In genomic region chr5:148741267-148742004, GRCm38 (mm10) we compare ENCODE assay signal across 10 mouse cellular contexts.
DNase-seq lines count a peak whose midpoint lies in the region; ATAC-seq and TF ChIP-seq lines count a peak whose summit lies in the region.
"Had no signal": no experiment of that assay in that cellular context is flagged by ENCODE, and none has a peak within 500 bp of the region (broad histone marks: within the 10 kb centered on the region; RNA-seq: fewer than 3 reads in every experiment).

No protein-coding gene starts in this region.

- no peak overlapping the region for H3K4me2 ChIP-seq in heart, embryonic 11.5 days
- peak overlapping the region; percentile 90 for H3K4me2 ChIP-seq in CH12.LX (ENCODE audit: insufficient read depth, low read depth, poor library complexity, severe bottlenecking)
- H3K4me2 ChIP-seq: embryonic facial prominence, embryonic 12.5 days had no signal

- H3K36me3 ChIP-seq in heart, embryonic 11.5 days (ENCODE audit: control insufficient read depth, insufficient read depth, low read length) = no peaks in the 10 kb centered on the region
- peaks cover 0 to 14% of the 10 kb centered on the region in 2 experiments for H3K36me3 ChIP-seq in CH12.LX (replicated peaks in 1 of 2; ENCODE audit: control insufficient read depth in 1 of 2, insufficient read depth in 1 of 2, low read length in 1 of 2)
- H3K36me3 ChIP-seq: embryonic facial prominence, embryonic 12.5 days had no signal

- H3K9ac ChIP-seq in heart, embryonic 11.5 days (ENCODE audit: low read depth, low read length) = no peak overlapping the region
- peak overlapping the region; percentile 55 for H3K9ac ChIP-seq in CH12.LX (ENCODE audit: insufficient read depth, low read depth)
- H3K9ac ChIP-seq: embryonic facial prominence, embryonic 12.5 days had no signal

- H3K27ac ChIP-seq in heart, embryonic 11.5 days (ENCODE audit: low read depth, low read length) = no peak overlapping the region
- H3K27ac ChIP-seq in CH12.LX (ENCODE audit: insufficient read depth, low read depth) = peak overlapping the region; percentile 92
- H3K27ac ChIP-seq: embryonic facial prominence, embryonic 12.5 days had no signal

- no peak for TF ChIP-seq RAD21 in CH12.LX (IDR thresholded peaks at IDR 0.05; ENCODE audit: low read depth, low read length)

- DNase-seq in heart, adult 11 months = peak; percentile 94
- peak; percentile 95 for DNase-seq in CH12.LX (ENCODE audit: extremely low read depth)
- peak; percentile 86 for DNase-seq in induced T-regulatory cell, adult 2 months (ENCODE audit: low read depth)
- peak; percentile 53 to 74 for DNase-seq in lung, postnatal 4 days
- no peak for DNase-seq in ovary, adult 18-20 months (ENCODE audit: low spot score)
- DNase-seq in natural killer cell, adult 2 months (ENCODE audit: low spot score in 2 of 2) = no peak
- no peak for DNase-seq in embryo, embryonic 9.5 days (ENCODE audit: extremely low spot score)
- DNase-seq: retina, postnatal 1 day had no signal

- H3K9me3 ChIP-seq in heart, embryonic 11.5 days (replicated peaks; ENCODE audit: control insufficient read depth, low read length) = no peaks in the 10 kb centered on the region
- peaks cover 16% of the 10 kb centered on the region for H3K9me3 ChIP-seq in CH12.LX (replicated peaks; ENCODE audit: low read length)
- H3K9me3 ChIP-seq: embryonic facial prominence, embryonic 12.5 days had no signal

- in situ Hi-C loops in CH12.LX (cut with MboI; ENCODE audit: low pct_ligation_motif_present, low pct_unique_long_range_greater_than_20kb, low sequenced_read_pairs) = no loop called here

- TF ChIP-seq CTCF in CH12.LX (conservative IDR thresholded peaks at IDR 0.05 in 1 of 2, IDR thresholded peaks at IDR 0.05 in 1 of 2; ENCODE audit: low read depth in 2 of 2, low read length in 2 of 2) = no peak

- TF ChIP-seq POLR2A in CH12.LX (IDR thresholded peaks at IDR 0.05; ENCODE audit: low read depth, low read length) = peak; percentile 44; the same call in 1 of the 2 replicates

- WGBS in heart, embryonic 11.5 days (ENCODE audit: insufficient replicate concordance) = 87% methylated on average over 19 of the region's 19 CpGs

- dilution Hi-C loops in CH12.LX (cut with MboI; ENCODE audit: extremely low pct_ligation_motif_present, extremely low pct_unique_long_range_greater_than_20kb, low sequenced_read_pairs) = no loop called here

- peaks cover 6% of the 10 kb centered on the region; the same call in 1 of the 2 replicates for H3K4me1 ChIP-seq in heart, embryonic 11.5 days (ENCODE audit: control insufficient read depth, insufficient read depth, low read length)
- peaks cover 4 to 14% of the 10 kb centered on the region in 2 experiments for H3K4me1 ChIP-seq in CH12.LX (ENCODE audit: control insufficient read depth in 1 of 2, insufficient read depth in 2 of 2)

- H3K27me3 ChIP-seq in heart, embryonic 11.5 days (ENCODE audit: control insufficient read depth, insufficient read depth, low read length) = no peaks in the 10 kb centered on the region
- no peaks in the 10 kb centered on the region for H3K27me3 ChIP-seq in CH12.LX (replicated peaks)
- H3K27me3 ChIP-seq: embryonic facial prominence, embryonic 12.5 days had no signal

- H3K4me3 ChIP-seq in heart, embryonic 11.5 days (ENCODE audit: low read depth, low read length) = no peak overlapping the region
- H3K4me3 ChIP-seq in CH12.LX (replicated peaks in 1 of 3; ENCODE audit: low read depth in 2 of 3, low read length in 2 of 3, poor library complexity in 1 of 3) = peak overlapping the region; percentile 49 to 64 (median 62)
- H3K4me3 ChIP-seq: embryonic facial prominence, embryonic 12.5 days had no signal

- no peak for ATAC-seq in heart, embryonic 11.5 days (replicated peaks; ENCODE audit: insufficient number of reproducible peaks, low FRiP score, low TSS enrichment)

- H3K79me2 ChIP-seq in CH12.LX (replicated peaks; ENCODE audit: control insufficient read depth, extremely low read depth, insufficient read depth, poor library complexity, severe bottlenecking) = no peaks in the 10 kb centered on the region

- TF ChIP-seq EP300 in CH12.LX (IDR thresholded peaks at IDR 0.05; ENCODE audit: low read length) = no peak

TF ChIP-seq in CH12.LX, 34 proteins besides CTCF, POLR2A, EP300 and RAD21:
- TF ChIP-seq ETS1 (conservative IDR thresholded peaks at IDR 0.05; ENCODE audit: low read depth, low read length) (peak; percentile 41), JUND (conservative IDR thresholded peaks at IDR 0.05; ENCODE audit: low read depth, low read length) (no peak; the same call in 1 of the 2 replicates), NELFE (IDR thresholded peaks at IDR 0.05; ENCODE audit: low read depth, low read length) (peak; percentile 50), NRF1 (IDR thresholded peaks at IDR 0.05; ENCODE audit: low read depth, low read length) (peak; percentile 80), KAT2A (IDR thresholded peaks at IDR 0.05; ENCODE audit: insufficient replicate concordance, low read length) (peak; percentile 76; the same call in 1 of the 2 replicates), TBP (conservative IDR thresholded peaks at IDR 0.05; ENCODE audit: low read depth, low read length) (peak; percentile 52), TCF12 (IDR thresholded peaks at IDR 0.05; ENCODE audit: low read depth, low read length) (peak; percentile 30; the same call in 1 of the 2 replicates), SIN3A (IDR thresholded peaks at IDR 0.05; ENCODE audit: low read length) (peak; percentile 55; the same call in 1 of the 2 replicates), E2F4 (IDR thresholded peaks at IDR 0.05; ENCODE audit: insufficient replicate concordance, low read depth, low read length) (no peak), ZKSCAN1 (IDR thresholded peaks at IDR 0.05; ENCODE audit: borderline replicate concordance, low read depth, low read length) (peak; percentile 16; the same call in 1 of the 2 replicates), ELF1 (IDR thresholded peaks at IDR 0.05; ENCODE audit: low read depth, low read length) (peak; percentile 91), JUN (IDR thresholded peaks at IDR 0.05; ENCODE audit: insufficient read depth, low read depth, low read length) (peak; percentile 45), GABPA (IDR thresholded peaks at IDR 0.05; ENCODE audit: insufficient replicate concordance, low read depth, low read length) (no peak; the same call in 1 of the 2 replicates), HCFC1 (IDR thresholded peaks at IDR 0.05; ENCODE audit: low read depth, low read length) (peak; percentile 94), IRF4 (IDR thresholded peaks at IDR 0.05; ENCODE audit: low read depth, low read length) (peak; percentile 56)

Comparison
In these comparisons a context has a peak if more than half of its experiments do, and no peak if none do; other contexts are left out.
1. DNase-seq: peak in heart, adult 11 months (single experiment), CH12.LX (single experiment), induced T-regulatory cell, adult 2 months (single experiment) and lung, postnatal 4 days (2 of 2); none in ovary, adult 18-20 months (single experiment), natural killer cell, adult 2 months (0 of 2) and embryo, embryonic 9.5 days (single experiment).